ENCODE assay signal across 8 mouse cellular contexts in genomic region chr9:71484871-71485474, GRCm38 (mm10). TPM values are rescaled to one million over a fixed set of nuclear protein-coding genes. Genes with fewer than 3 reads are reported as not detected.
DNase-seq lines count a peak whose midpoint lies in the region; ATAC-seq lines count a peak whose summit lies in the region.

No protein-coding gene starts in this region.

- peaks cover 40% of the 10 kb centered on the region for H3K36me3 ChIP-seq in kidney, embryonic 15.5 days
- H3K36me3 ChIP-seq in hindbrain, embryonic 16.5 days (ENCODE audit: control insufficient read depth, insufficient read depth, low read length) = peaks cover 32% of the 10 kb centered on the region
- H3K36me3 ChIP-seq in midbrain, embryonic 15.5 days (replicated peaks) = peaks cover 27% of the 10 kb centered on the region

- H3K27ac ChIP-seq in kidney, embryonic 15.5 days = peak overlapping the region; percentile 97
- peak overlapping the region; percentile 94 for H3K27ac ChIP-seq in hindbrain, embryonic 16.5 days (ENCODE audit: low read depth, low read length)
- H3K27ac ChIP-seq in midbrain, embryonic 15.5 days = peak overlapping the region; percentile 89

- peaks cover 25% of the 10 kb centered on the region for H3K4me1 ChIP-seq in kidney, embryonic 15.5 days
- peaks cover 10% of the 10 kb centered on the region for H3K4me1 ChIP-seq in hindbrain, embryonic 16.5 days (ENCODE audit: control insufficient read depth, insufficient read depth, low read depth, low read length)
- H3K4me1 ChIP-seq in midbrain, embryonic 15.5 days = peaks cover 13% of the 10 kb centered on the region

- H3K27me3 ChIP-seq in kidney, embryonic 15.5 days = no peaks in the 10 kb centered on the region
- no peaks in the 10 kb centered on the region for H3K27me3 ChIP-seq in hindbrain, embryonic 16.5 days (replicated peaks; ENCODE audit: control insufficient read depth, insufficient read depth, low read length)
- H3K27me3 ChIP-seq in midbrain, embryonic 15.5 days (replicated peaks) = no peaks in the 10 kb centered on the region

- H3K9me3 ChIP-seq in kidney, embryonic 15.5 days (replicated peaks) = no peaks in the 10 kb centered on the region
- no peaks in the 10 kb centered on the region for H3K9me3 ChIP-seq in hindbrain, embryonic 16.5 days (ENCODE audit: control insufficient read depth, low read length)
- H3K9me3 ChIP-seq in midbrain, embryonic 15.5 days = no peaks in the 10 kb centered on the region

- H3K4me3 ChIP-seq in kidney, embryonic 15.5 days (replicated peaks) = peak overlapping the region; percentile 94
- H3K4me3 ChIP-seq in hindbrain, embryonic 16.5 days (ENCODE audit: low read length) = peak overlapping the region; percentile 97
- H3K4me3 ChIP-seq in midbrain, embryonic 15.5 days = peak overlapping the region; percentile 82

- H3K9ac ChIP-seq in kidney, embryonic 15.5 days = peak overlapping the region; percentile 100
- peak overlapping the region; percentile 99 for H3K9ac ChIP-seq in hindbrain, embryonic 16.5 days (ENCODE audit: low read depth, low read length)
- peak overlapping the region; percentile 88 for H3K9ac ChIP-seq in midbrain, embryonic 15.5 days

- peak overlapping the region; percentile 58 for H3K4me2 ChIP-seq in kidney, embryonic 15.5 days
- peak overlapping the region; percentile 80 for H3K4me2 ChIP-seq in hindbrain, embryonic 16.5 days (ENCODE audit: low read length)
- peak overlapping the region; percentile 70 for H3K4me2 ChIP-seq in midbrain, embryonic 15.5 days

- 1% methylated on average over 14 of the region's 14 CpGs for WGBS in kidney, embryonic 15.5 days
- 1% methylated on average over 14 of the region's 14 CpGs for WGBS in hindbrain, embryonic 16.5 days
- WGBS in midbrain, embryonic 15.5 days = 1% methylated on average over 14 of the region's 14 CpGs

- DNase-seq in kidney, adult 18-20 months = no peak
- DNase-seq in c-Kit-positive CD71-positive TER-119-positive erythroid progenitor cells, embryonic 14.5 days (ENCODE audit: low spot score) = peak; percentile 9
- no peak for DNase-seq in layer of hippocampus, postnatal 10 days (ENCODE audit: low spot score in 2 of 2)
- DNase-seq in adrenal gland, postnatal 36 days = no peak
- no peak for DNase-seq in frontal cortex, postnatal 36 days (ENCODE audit: low spot score in 2 of 2)

- no peak for ATAC-seq in kidney, embryonic 15.5 days (replicated peaks; ENCODE audit: low FRiP score)
- no peak for ATAC-seq in hindbrain, embryonic 16.5 days
- ATAC-seq in midbrain, embryonic 15.5 days (replicated peaks) = no peak

RNA-seq across cellular contexts. Expression of gene Polr2m, which starts 0.8 kb away (rescaled TPM):
- 477 and 481 TPM in 2 replicates for polyA plus RNA-seq in kidney, embryonic 15.5 days (2015; fragmentation: Nextera tagmentation; extraction: Ambion mirVana)
- 332 and 333 TPM in 2 replicates for polyA plus RNA-seq in hindbrain, embryonic 16.5 days (2015; fragmentation: Nextera tagmentation; extraction: Ambion mirVana)
- 353 and 354 TPM in 2 replicates for polyA plus RNA-seq in midbrain, embryonic 15.5 days (2015; fragmentation: Nextera tagmentation; extraction: Ambion mirVana)
- 100 to 1,000 TPM; 155 to 175 TPM for total RNA-seq in layer of hippocampus, postnatal 10 days (2021)
- 100 to 1,000 TPM; 176 to 189 TPM for total RNA-seq in adrenal gland, postnatal 36 days (2021)
